In genomic region chr11:87805448-87805847, GRCm38 (mm10) we compare ENCODE assay signal across 10 mouse cellular contexts. TPM values are rescaled to one million over a fixed set of nuclear protein-coding genes. Genes with fewer than 3 reads are reported as not detected.
DNase-seq lines count a peak whose midpoint lies in the region; ATAC-seq and TF ChIP-seq lines count a peak whose summit lies in the region.
"Had no signal": no experiment of that assay in that cellular context is flagged by ENCODE, and none has a peak within 500 bp of the region (broad histone marks: within the 10 kb centered on the region; RNA-seq: fewer than 3 reads in every experiment).

No protein-coding gene starts in this region.

- DNase-seq in gastrocnemius, adult 2 months, result no peak
- DNase-seq in gastrocnemius, postnatal 14 days, result no peak
- DNase-seq in B cell, adult 2 months, result peak; percentile 57 to 64
- no peak for DNase-seq in brain, embryonic 14.5 days (ENCODE audit: low read depth)
- DNase-seq in liver, embryonic 13.5 days, result peak; percentile 15
- DNase-seq in frontal cortex, adult 2 months (ENCODE audit: extremely low spot score in 1 of 2, low spot score in 1 of 2), result no peak

- no peak overlapping the region for H3K4me3 ChIP-seq in gastrocnemius, adult 2 months
- H3K4me3 ChIP-seq in liver, embryonic 13.5 days (replicated peaks), result no peak overlapping the region
- H3K4me3 ChIP-seq in midbrain, embryonic 15.5 days, result no peak overlapping the region
- H3K4me3 ChIP-seq: limb, embryonic 15.5 days had no signal

- no peaks in the 10 kb centered on the region for H3K4me1 ChIP-seq in liver, embryonic 13.5 days (replicated peaks)
- no peaks in the 10 kb centered on the region for H3K4me1 ChIP-seq in midbrain, embryonic 15.5 days
- H3K4me1 ChIP-seq: limb, embryonic 15.5 days had no signal

- no peaks in the 10 kb centered on the region for H3K36me3 ChIP-seq in liver, embryonic 13.5 days
- H3K36me3 ChIP-seq in midbrain, embryonic 15.5 days (replicated peaks), result no peaks in the 10 kb centered on the region
- H3K36me3 ChIP-seq: limb, embryonic 15.5 days had no signal

- WGBS in liver, embryonic 13.5 days (ENCODE audit: insufficient replicate concordance), result 38% methylated on average over 1 of the region's 1 CpGs
- 76% methylated on average over 1 of the region's 1 CpGs for WGBS in midbrain, embryonic 15.5 days

- H3K4me2 ChIP-seq in liver, embryonic 13.5 days, result no peak overlapping the region
- no peak overlapping the region for H3K4me2 ChIP-seq in midbrain, embryonic 15.5 days
- H3K4me2 ChIP-seq: limb, embryonic 15.5 days had no signal

- no peaks in the 10 kb centered on the region for H3K27me3 ChIP-seq in liver, embryonic 13.5 days
- H3K27me3 ChIP-seq in midbrain, embryonic 15.5 days (replicated peaks), result no peaks in the 10 kb centered on the region
- H3K27me3 ChIP-seq: limb, embryonic 15.5 days had no signal

- no peak for ATAC-seq in liver, embryonic 13.5 days (ENCODE audit: low read depth)
- ATAC-seq in midbrain, embryonic 15.5 days (replicated peaks), result no peak
- no peak for ATAC-seq in granulocyte monocyte progenitor cell, adult 5-6 weeks (replicated peaks; ENCODE audit: poor library complexity, severe bottlenecking)

- intact Hi-C loops in gastrocnemius, adult 2 months (cut with DNase I), result no loop called here
- intact Hi-C loops in gastrocnemius, postnatal 14 days (cut with DNase I; ENCODE audit: low total_unique reads), result no loop called here

- no peak overlapping the region for H3K9ac ChIP-seq in liver, embryonic 13.5 days
- H3K9ac ChIP-seq in midbrain, embryonic 15.5 days, result no peak overlapping the region
- H3K9ac ChIP-seq: limb, embryonic 15.5 days had no signal

- TF ChIP-seq CTCF in gastrocnemius, adult 2 months (IDR thresholded peaks at IDR 0.05), result peak; percentile 54
- peak; percentile 41; the same call in 1 of the 2 replicates for TF ChIP-seq CTCF in brain, embryonic 14.5 days (IDR thresholded peaks at IDR 0.05; ENCODE audit: borderline replicate concordance, extremely low read depth, insufficient read depth, insufficient read length)

- no peaks in the 10 kb centered on the region for H3K9me3 ChIP-seq in liver, embryonic 13.5 days (replicated peaks)
- no peaks in the 10 kb centered on the region for H3K9me3 ChIP-seq in midbrain, embryonic 15.5 days
- H3K9me3 ChIP-seq: limb, embryonic 15.5 days had no signal

- no peak for TF ChIP-seq POLR2A in brain, embryonic 14.5 days (IDR thresholded peaks at IDR 0.05; ENCODE audit: borderline replicate concordance, extremely low read depth, insufficient read depth, insufficient read length, poor library complexity, severe bottlenecking)

- H3K27ac ChIP-seq in gastrocnemius, adult 2 months, result no peak overlapping the region
- H3K27ac ChIP-seq in liver, embryonic 13.5 days, result no peak overlapping the region
- H3K27ac ChIP-seq in midbrain, embryonic 15.5 days, result no peak overlapping the region
- H3K27ac ChIP-seq: limb, embryonic 15.5 days had no signal

RNA-seq across cellular contexts. Expression of gene Mpo, which starts 12.1 kb away (rescaled TPM):
- not detected for total RNA-seq in gastrocnemius, adult 2 months (2021)
- total RNA-seq in gastrocnemius, postnatal 14 days (2021), result not detected
- 0.28 and 0.51 TPM in 2 replicates for polyA plus RNA-seq in brain, embryonic 14.5 days (2012; rRNA removed)
- polyA plus RNA-seq in liver, embryonic 13.5 days (2015; fragmentation: Nextera tagmentation; extraction: Ambion mirVana), result 276 and 298 TPM in 2 replicates
- polyA plus RNA-seq in frontal cortex, adult 2 months (2012; rRNA removed), result 0.34 TPM in 1 of 2 replicates, not detected in the other
- polyA plus RNA-seq in midbrain, embryonic 15.5 days (2015; fragmentation: Nextera tagmentation; extraction: Ambion mirVana), result 0.12 and 1.2 TPM in 2 replicates
- 13,307 and 13,753 TPM in 2 replicates for total RNA-seq in granulocyte monocyte progenitor cell, adult 5-6 weeks (2014; fragmentation: Nextera tagmentation)
- 9,750 and 13,011 TPM in 2 replicates for total RNA-seq in granulocyte monocyte progenitor cell, adult 5-6 weeks (2017)
- total RNA-seq: heart, adult 18-20 months had no signal

RNA-seq across cellular contexts. Expression of gene Lpo, which starts 22.6 kb away (rescaled TPM):
- not detected for total RNA-seq in gastrocnemius, adult 2 months (2021)
- total RNA-seq in gastrocnemius, postnatal 14 days (2021), result not detected
- polyA plus RNA-seq in brain, embryonic 14.5 days (2012; rRNA removed), result 0.33 and 0.63 TPM in 2 replicates
- not detected in 2 replicates for polyA plus RNA-seq in liver, embryonic 13.5 days (2015; fragmentation: Nextera tagmentation; extraction: Ambion mirVana)
- polyA plus RNA-seq in frontal cortex, adult 2 months (2012; rRNA removed), result 0.42 and 0.63 TPM in 2 replicates
- 1.5 and 1.8 TPM in 2 replicates for polyA plus RNA-seq in midbrain, embryonic 15.5 days (2015; fragmentation: Nextera tagmentation; extraction: Ambion mirVana)
- total RNA-seq in granulocyte monocyte progenitor cell, adult 5-6 weeks (2014; fragmentation: Nextera tagmentation), result not detected in 2 replicates
- total RNA-seq in granulocyte monocyte progenitor cell, adult 5-6 weeks (2017), result not detected in 2 replicates
- total RNA-seq: heart, adult 18-20 months had no signal

RNA-seq across cellular contexts. Expression of gene Tspoap1, which starts 45.1 kb away (rescaled TPM):
- not detected for total RNA-seq in gastrocnemius, adult 2 months (2021)
- total RNA-seq in gastrocnemius, postnatal 14 days (2021), result under 1 TPM; 0.04 TPM
- polyA plus RNA-seq in brain, embryonic 14.5 days (2012; rRNA removed), result 150 and 168 TPM in 2 replicates
- polyA plus RNA-seq in liver, embryonic 13.5 days (2015; fragmentation: Nextera tagmentation; extraction: Ambion mirVana), result 2.7 and 3.1 TPM in 2 replicates
- polyA plus RNA-seq in frontal cortex, adult 2 months (2012; rRNA removed), result 294 and 326 TPM in 2 replicates
- polyA plus RNA-seq in midbrain, embryonic 15.5 days (2015; fragmentation: Nextera tagmentation; extraction: Ambion mirVana), result 65.8 and 72.5 TPM in 2 replicates
- 100 and 132 TPM in 2 replicates for total RNA-seq in granulocyte monocyte progenitor cell, adult 5-6 weeks (2014; fragmentation: Nextera tagmentation)
- 51.8 and 56.2 TPM in 2 replicates for total RNA-seq in granulocyte monocyte progenitor cell, adult 5-6 weeks (2017)

RNA-seq across cellular contexts. Expression of gene Mks1, which starts 47.6 kb away (rescaled TPM):
- 1 to 10 TPM; 1.5 to 1.9 TPM for total RNA-seq in gastrocnemius, adult 2 months (2021)
- 1 to 10 TPM; 1.9 to 2.3 TPM for total RNA-seq in gastrocnemius, postnatal 14 days (2021)
- 21.1 and 29.7 TPM in 2 replicates for polyA plus RNA-seq in brain, embryonic 14.5 days (2012; rRNA removed)
- 2.1 and 2.5 TPM in 2 replicates for polyA plus RNA-seq in liver, embryonic 13.5 days (2015; fragmentation: Nextera tagmentation; extraction: Ambion mirVana)
- 11.0 and 12.4 TPM in 2 replicates for polyA plus RNA-seq in frontal cortex, adult 2 months (2012; rRNA removed)
- 12.1 and 12.8 TPM in 2 replicates for polyA plus RNA-seq in midbrain, embryonic 15.5 days (2015; fragmentation: Nextera tagmentation; extraction: Ambion mirVana)
- 12.5 and 28.4 TPM in 2 replicates for total RNA-seq in granulocyte monocyte progenitor cell, adult 5-6 weeks (2014; fragmentation: Nextera tagmentation)
- total RNA-seq in granulocyte monocyte progenitor cell, adult 5-6 weeks (2017), result 3.7 and 10.9 TPM in 2 replicates

Comparison
In these comparisons a context has a peak if more than half of its experiments do, and no peak if none do; other contexts are left out.
1. DNase-seq: peak in B cell, adult 2 months (2 of 2) and liver, embryonic 13.5 days (single experiment); none in gastrocnemius, adult 2 months (single experiment), gastrocnemius, postnatal 14 days (single experiment), brain, embryonic 14.5 days (single experiment) and frontal cortex, adult 2 months (0 of 2).
2. RNA of gene Mpo, which starts 12.1 kb away (polyA plus RNA-seq): 276 to 298 TPM in liver, embryonic 13.5 days; 0.28 to 0.51 TPM in brain, embryonic 14.5 days, 0.12 to 1.2 TPM in midbrain, embryonic 15.5 days and 0.34 TPM in frontal cortex, adult 2 months; every median in the first group is over 100 times any median in the second.
3. RNA of gene Tspoap1, which starts 45.1 kb away (polyA plus RNA-seq): 294 to 326 TPM in frontal cortex, adult 2 months, 150 to 168 TPM in brain, embryonic 14.5 days and 65.8 to 72.5 TPM in midbrain, embryonic 15.5 days; 2.7 to 3.1 TPM in liver, embryonic 13.5 days; every median in the first group is over 10 times any median in the second.